Mouse (Mus musculus): ENCODE data around the gene Kazn. TPM values are rescaled to one million over a fixed set of nuclear protein-coding genes. Genes with fewer than 3 reads are reported as not detected.

Gene Kazn
- 0.50 and 0.97 TPM in 2 replicates for total RNA-seq (2017)

- ATAC-seq (replicated peaks; ENCODE audit: low read depth, poor library complexity, severe bottlenecking), result peak; percentile 82
These were observed at the start of gene Kazn for GRCm38 (mm10) chr4:142239240-142240126. Kazn (minus strand) TSS chr4:142239401.

- no peak for ATAC-seq (replicated peaks; ENCODE audit: low read depth, poor library complexity, severe bottlenecking)
These were observed 46.3 kb upstream of the Kazn start for GRCm38 (mm10) chr4:142285471-142285870.

GRCm38 (mm10) chr4:142283867-142284266 is 44.7 kb upstream of the Kazn start:
- ATAC-seq (replicated peaks; ENCODE audit: low read depth, poor library complexity, severe bottlenecking), result no peak

- ATAC-seq (replicated peaks; ENCODE audit: low read depth, poor library complexity, severe bottlenecking), result no peak
These were observed 39.0 kb upstream of the Kazn start for GRCm38 (mm10) chr4:142278197-142278575.

GRCm38 (mm10) chr4:142277481-142278196 is 38.4 kb upstream of the Kazn start:
- ATAC-seq (replicated peaks; ENCODE audit: low read depth, poor library complexity, severe bottlenecking), result no peak

- ATAC-seq (replicated peaks; ENCODE audit: low read depth, poor library complexity, severe bottlenecking), result no peak
These were observed 36.0 kb upstream of the Kazn start for GRCm38 (mm10) chr4:142275242-142275641.

GRCm38 (mm10) chr4:142274441-142275234 is 35.4 kb upstream of the Kazn start:
- ATAC-seq (replicated peaks; ENCODE audit: low read depth, poor library complexity, severe bottlenecking), result no peak

- ATAC-seq (replicated peaks; ENCODE audit: low read depth, poor library complexity, severe bottlenecking), result no peak
These were observed 32.3 kb upstream of the Kazn start for GRCm38 (mm10) chr4:142271506-142271905.

- no peak for ATAC-seq (replicated peaks; ENCODE audit: low read depth, poor library complexity, severe bottlenecking)
These were observed 28.6 kb upstream of the Kazn start for GRCm38 (mm10) chr4:142267832-142268231.

GRCm38 (mm10) chr4:142267348-142267819 is 28.2 kb upstream of the Kazn start:
- no peak for ATAC-seq (replicated peaks; ENCODE audit: low read depth, poor library complexity, severe bottlenecking)

GRCm38 (mm10) chr4:142264335-142264734 is 25.1 kb upstream of the Kazn start:
- no peak for ATAC-seq (replicated peaks; ENCODE audit: low read depth, poor library complexity, severe bottlenecking)

GRCm38 (mm10) chr4:142261725-142262124 is 22.5 kb upstream of the Kazn start:
- ATAC-seq (replicated peaks; ENCODE audit: low read depth, poor library complexity, severe bottlenecking), result no peak

- ATAC-seq (replicated peaks; ENCODE audit: low read depth, poor library complexity, severe bottlenecking), result no peak
These were observed 19.5 kb upstream of the Kazn start for GRCm38 (mm10) chr4:142258730-142259129.

GRCm38 (mm10) chr4:142254088-142254487 is 14.9 kb upstream of the Kazn start:
- no peak for ATAC-seq (replicated peaks; ENCODE audit: low read depth, poor library complexity, severe bottlenecking)

GRCm38 (mm10) chr4:142251471-142252354 is 12.5 kb upstream of the Kazn start:
- ATAC-seq (replicated peaks; ENCODE audit: low read depth, poor library complexity, severe bottlenecking), result no peak

GRCm38 (mm10) chr4:142250054-142250453 is 10.9 kb upstream of the Kazn start:
- ATAC-seq (replicated peaks; ENCODE audit: low read depth, poor library complexity, severe bottlenecking), result no peak

GRCm38 (mm10) chr4:142249401-142249800 is 10.2 kb upstream of the Kazn start:
- peak; percentile 86 for ATAC-seq (replicated peaks; ENCODE audit: low read depth, poor library complexity, severe bottlenecking)

- peak; percentile 85 for ATAC-seq (replicated peaks; ENCODE audit: low read depth, poor library complexity, severe bottlenecking)
These were observed 9.2 kb upstream of the Kazn start for GRCm38 (mm10) chr4:142248426-142248825.

GRCm38 (mm10) chr4:142246698-142247097 is 7.5 kb upstream of the Kazn start:
- no peak for ATAC-seq (replicated peaks; ENCODE audit: low read depth, poor library complexity, severe bottlenecking)

Measured in common myeloid progenitor, adult 5-6 weeks (primary cell).